Mouse (Mus musculus): Measurements from ENCODE around the gene Gmds. TPM values are rescaled to one million over a fixed set of nuclear protein-coding genes. Genes with fewer than 3 reads are reported as not detected.
A peak's percentile ranks its signal among the peaks of the same experiment; 100 is the strongest.

The Gmds gene
- polyA plus RNA-seq, 1 experiment: 230 TPM

DNA sequence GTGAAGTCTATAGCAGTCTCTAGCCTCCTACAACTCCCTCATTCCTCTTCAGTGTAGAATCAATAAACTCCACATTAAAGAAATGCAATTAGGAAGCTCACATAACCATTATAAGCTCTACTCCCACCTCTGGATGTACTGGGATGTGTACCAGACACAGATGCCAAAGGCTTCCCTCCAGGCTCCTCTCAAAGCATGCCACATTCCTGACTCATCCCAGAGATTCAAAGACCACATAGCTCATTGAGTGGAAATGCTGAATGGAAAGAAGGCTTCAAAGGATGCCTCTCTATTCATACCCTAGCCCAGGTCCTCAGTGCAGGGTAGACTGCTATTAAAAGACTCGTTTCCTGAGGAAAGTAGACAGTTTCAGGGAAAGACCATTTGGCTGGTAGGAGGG, 40.1 kb downstream of the Gmds start:
- Histone ChIP-seq H3K27ac (ENCODE audit: insufficient read depth, low read depth, low read length) (no peak overlapping the region), H3K4me3 (ENCODE audit: low read depth, low read length) (no peak overlapping the region), H3K36me3 (ENCODE audit: control insufficient read depth, insufficient read depth, low read length) (no peaks in the 10 kb centered on the region), H3K27me3 (ENCODE audit: control insufficient read depth, insufficient read depth, low read length) (no peaks in the 10 kb centered on the region), H3K4me1 (ENCODE audit: control insufficient read depth, insufficient read depth, insufficient read length, low read length) (peaks cover 6% of the 10 kb centered on the region; the same call in 1 of the 2 replicates)
- 69% methylated on average over 1 of the region's 1 CpGs for WGBS
- TF ChIP-seq CTCF (IDR thresholded peaks at IDR 0.05; ENCODE audit: extremely low read depth, insufficient read length, insufficient replicate concordance, low read depth, low read length) (no peak), POLR2A (IDR thresholded peaks at IDR 0.05; ENCODE audit: low read depth, low read length) (no peak)

DNA sequence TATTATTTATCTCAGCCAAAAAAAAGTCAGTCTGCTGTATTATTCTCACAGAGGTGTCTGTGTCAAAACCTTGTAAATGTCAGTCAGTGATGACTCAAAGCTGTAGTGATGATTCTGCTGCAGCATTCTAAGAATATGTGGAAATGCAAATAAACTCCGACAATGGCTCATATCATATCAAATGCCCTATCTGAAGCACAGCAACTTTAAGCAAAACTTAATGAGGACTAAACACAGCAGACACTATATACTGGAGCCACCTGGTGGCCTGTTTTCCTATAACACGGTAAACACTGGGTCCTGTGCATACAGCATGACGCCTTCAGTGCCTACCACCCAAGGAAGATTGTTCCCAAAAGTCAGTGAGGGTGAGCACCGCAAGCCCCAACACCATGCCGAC, 41.1 kb downstream of the Gmds start:
- no peak for TF ChIP-seq POLR2A (IDR thresholded peaks at IDR 0.05; ENCODE audit: low read depth, low read length)
- TF ChIP-seq CTCF (IDR thresholded peaks at IDR 0.05; ENCODE audit: extremely low read depth, insufficient read length, insufficient replicate concordance, low read depth, low read length): no peak
- Histone ChIP-seq H3K4me3 (ENCODE audit: low read depth, low read length) (no peak overlapping the region), H3K36me3 (ENCODE audit: control insufficient read depth, insufficient read depth, low read length) (no peaks in the 10 kb centered on the region), H3K27ac (ENCODE audit: insufficient read depth, low read depth, low read length) (no peak overlapping the region), H3K4me1 (ENCODE audit: control insufficient read depth, insufficient read depth, insufficient read length, low read length) (peaks cover 6% of the 10 kb centered on the region; the same call in 1 of the 2 replicates), H3K27me3 (ENCODE audit: control insufficient read depth, insufficient read depth, low read length) (no peaks in the 10 kb centered on the region)
- 43% methylated on average over 5 of the region's 5 CpGs for WGBS

GRCm38 (mm10) chr13:32294416-32295195, 43.9 kb downstream of the Gmds start:
- H3K4me3 ChIP-seq (ENCODE audit: low read depth, low read length): no peak overlapping the region
- no peaks in the 10 kb centered on the region for H3K27me3 ChIP-seq (ENCODE audit: control insufficient read depth, insufficient read depth, low read length)
- H3K36me3 ChIP-seq (ENCODE audit: control insufficient read depth, insufficient read depth, low read length): no peaks in the 10 kb centered on the region
- peaks cover 6% of the 10 kb centered on the region; the same call in 1 of the 2 replicates for H3K4me1 ChIP-seq (ENCODE audit: control insufficient read depth, insufficient read depth, insufficient read length, low read length)
- WGBS: 64% methylated on average over 3 of the region's 3 CpGs
- H3K27ac ChIP-seq (ENCODE audit: insufficient read depth, low read depth, low read length): no peak overlapping the region
- TF ChIP-seq CTCF (IDR thresholded peaks at IDR 0.05; ENCODE audit: extremely low read depth, insufficient read length, insufficient replicate concordance, low read depth, low read length) (no peak), POLR2A (IDR thresholded peaks at IDR 0.05; ENCODE audit: low read depth, low read length) (no peak)

DNA sequence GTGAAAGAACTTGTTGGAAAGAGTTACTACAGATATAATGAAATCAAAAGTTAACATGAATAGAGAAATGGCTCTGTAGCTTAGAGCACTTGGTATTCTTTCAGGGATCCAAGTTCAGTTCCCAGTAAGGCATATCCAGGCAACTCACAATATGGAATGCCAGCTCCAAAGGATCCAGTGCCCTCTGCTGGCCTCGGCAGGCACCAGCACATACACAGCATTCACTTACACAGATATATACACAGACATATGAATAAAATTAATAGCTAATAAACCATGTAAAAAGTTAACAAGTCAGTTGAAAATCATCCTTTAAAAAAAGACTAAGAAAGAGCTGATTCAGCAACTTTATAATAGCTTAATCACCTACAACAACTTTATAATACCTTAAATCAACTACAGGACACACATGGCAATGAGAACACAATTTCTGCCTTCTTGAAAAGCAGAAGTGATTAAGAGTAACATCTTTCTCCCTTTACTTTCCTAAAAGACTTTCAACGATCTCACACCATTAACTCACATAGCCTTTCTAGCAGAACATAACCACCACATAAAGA, 65.5 kb downstream of the Gmds start:
- Histone ChIP-seq H3K27ac (ENCODE audit: insufficient read depth, low read depth, low read length) (no peak overlapping the region), H3K4me3 (ENCODE audit: low read depth, low read length) (no peak overlapping the region), H3K27me3 (ENCODE audit: control insufficient read depth, insufficient read depth, low read length) (no peaks in the 10 kb centered on the region), H3K4me1 (ENCODE audit: control insufficient read depth, insufficient read depth, insufficient read length, low read length) (no peaks in the 10 kb centered on the region), H3K36me3 (ENCODE audit: control insufficient read depth, insufficient read depth, low read length) (no peaks in the 10 kb centered on the region)
- 96% methylated on average over 2 of the region's 2 CpGs for WGBS
- TF ChIP-seq POLR2A (IDR thresholded peaks at IDR 0.05; ENCODE audit: low read depth, low read length) (no peak), CTCF (IDR thresholded peaks at IDR 0.05; ENCODE audit: extremely low read depth, insufficient read length, insufficient replicate concordance, low read depth, low read length) (peak; percentile 20; the same call in 1 of the 2 replicates)

GRCm38 (mm10) chr13:32269757-32270156, 68.8 kb downstream of the Gmds start:
- no peaks in the 10 kb centered on the region for H3K27me3 ChIP-seq (ENCODE audit: control insufficient read depth, insufficient read depth, low read length)
- no peak overlapping the region for H3K4me3 ChIP-seq (ENCODE audit: low read depth, low read length)
- 67% methylated on average over 2 of the region's 2 CpGs for WGBS
- no peak overlapping the region for H3K27ac ChIP-seq (ENCODE audit: insufficient read depth, low read depth, low read length)
- TF ChIP-seq CTCF (IDR thresholded peaks at IDR 0.05; ENCODE audit: extremely low read depth, insufficient read length, insufficient replicate concordance, low read depth, low read length): no peak
- TF ChIP-seq POLR2A (IDR thresholded peaks at IDR 0.05; ENCODE audit: low read depth, low read length): no peak
- H3K4me1 ChIP-seq (ENCODE audit: control insufficient read depth, insufficient read depth, insufficient read length, low read length): no peaks in the 10 kb centered on the region
- no peaks in the 10 kb centered on the region for H3K36me3 ChIP-seq (ENCODE audit: control insufficient read depth, insufficient read depth, low read length)

- Histone ChIP-seq H3K4me1 (ENCODE audit: control insufficient read depth, insufficient read depth, insufficient read length, low read length) (no peaks in the 10 kb centered on the region), H3K4me3 (ENCODE audit: low read depth, low read length) (no peak overlapping the region), H3K36me3 (ENCODE audit: control insufficient read depth, insufficient read depth, low read length) (no peaks in the 10 kb centered on the region), H3K27me3 (ENCODE audit: control insufficient read depth, insufficient read depth, low read length) (no peaks in the 10 kb centered on the region), H3K27ac (ENCODE audit: insufficient read depth, low read depth, low read length) (no peak overlapping the region)
- TF ChIP-seq CTCF (IDR thresholded peaks at IDR 0.05; ENCODE audit: extremely low read depth, insufficient read length, insufficient replicate concordance, low read depth, low read length) (no peak), POLR2A (IDR thresholded peaks at IDR 0.05; ENCODE audit: low read depth, low read length) (no peak)
- WGBS: 79% methylated on average over 2 of the region's 2 CpGs
Measured at GRCm38 (mm10) chr13:32269261-32269660, 69.3 kb downstream of the Gmds start.

GRCm38 (mm10) chr13:32268284-32268683, 70.3 kb downstream of the Gmds start:
- Histone ChIP-seq H3K27me3 (ENCODE audit: control insufficient read depth, insufficient read depth, low read length) (no peaks in the 10 kb centered on the region), H3K36me3 (ENCODE audit: control insufficient read depth, insufficient read depth, low read length) (no peaks in the 10 kb centered on the region), H3K27ac (ENCODE audit: insufficient read depth, low read depth, low read length) (no peak overlapping the region), H3K4me3 (ENCODE audit: low read depth, low read length) (no peak overlapping the region), H3K4me1 (ENCODE audit: control insufficient read depth, insufficient read depth, insufficient read length, low read length) (no peaks in the 10 kb centered on the region)
- 46% methylated on average over 3 of the region's 3 CpGs for WGBS
- no peak for TF ChIP-seq POLR2A (IDR thresholded peaks at IDR 0.05; ENCODE audit: low read depth, low read length)
